Mouse (Mus musculus) v-Abl transformed pro-B cells (cell line): ENCODE data around the gene Dusp27.
"Not testable (repeated sequence)": the region's sequence is repeated elsewhere in the genome, so short reads cannot be mapped to it uniquely, and the experiment has no call there.

Source experiments
- in situ Hi-C, 2 experiments: fragments of 400-800 bp; cut with MboI; formaldehyde crosslinking; loops; one replicate each; pipeline ENCODE4 v1.15.1; 2025; ENCODE audit not compliant: unreplicated experiment in 2 of 2

Dusp27 gene

GRCm38 (mm10) chr1:166150035-166150434 is 22.3 kb upstream of the Dusp27 start:
- in situ Hi-C loops = loop anchor here (5.0 to 25.0 kb wide), 10 partner anchors 143 to 1237 kb away; partner anchors contain the start of gene Mgst3 (in 1 of the 2)

GRCm38 (mm10) chr1:166149441-166149840 is 21.7 kb upstream of the Dusp27 start:
- in situ Hi-C loops = no loop called here

GRCm38 (mm10) chr1:166147657-166148056 is 19.9 kb upstream of the Dusp27 start:
- in situ Hi-C loops = no loop called here

- in situ Hi-C loops = no loop called here
These were observed 18.9 kb upstream of the Dusp27 start for GRCm38 (mm10) chr1:166146626-166147025.

GRCm38 (mm10) chr1:166142369-166142768 is 14.6 kb upstream of the Dusp27 start:
- in situ Hi-C loops = no loop called here

GRCm38 (mm10) chr1:166141868-166142267 is 14.1 kb upstream of the Dusp27 start:
- in situ Hi-C loops = not testable (repeated sequence)

- in situ Hi-C loops = no loop called here
These were observed 12.0 kb upstream of the Dusp27 start for GRCm38 (mm10) chr1:166139620-166140184.

- in situ Hi-C loops = no loop called here
These were observed 11.4 kb upstream of the Dusp27 start for GRCm38 (mm10) chr1:166139113-166139512.

- in situ Hi-C loops = no loop called here
These were observed 10.4 kb upstream of the Dusp27 start for GRCm38 (mm10) chr1:166138136-166138535.

GRCm38 (mm10) chr1:166137244-166137938 is 9.7 kb upstream of the Dusp27 start:
- in situ Hi-C loops = no loop called here

- in situ Hi-C loops = no loop called here
These were observed 7.5 kb upstream of the Dusp27 start for GRCm38 (mm10) chr1:166135091-166135740.

- in situ Hi-C loops = no loop called here
These were observed 4.6 kb upstream of the Dusp27 start for GRCm38 (mm10) chr1:166132367-166132766.

GRCm38 (mm10) chr1:166130224-166130860 is 2.6 kb upstream of the Dusp27 start, which contains the start of gene Gpa33:
Gene Gpa33, plus strand, starts transcription at chr1:166130238.
- in situ Hi-C loops = no loop called here

GRCm38 (mm10) chr1:166128551-166128950 is 829 bp upstream of the Dusp27 start:
- in situ Hi-C loops = no loop called here

GRCm38 (mm10) chr1:166126795-166127194 is 927 bp downstream of the Dusp27 start:
- in situ Hi-C loops = no loop called here

GRCm38 (mm10) chr1:166126290-166126689 is 1.4 kb downstream of the Dusp27 start:
- in situ Hi-C loops = no loop called here

- in situ Hi-C loops = no loop called here
These were observed 2.7 kb downstream of the Dusp27 start for GRCm38 (mm10) chr1:166124932-166125593.

- in situ Hi-C loops = no loop called here
These were observed 4.0 kb downstream of the Dusp27 start for GRCm38 (mm10) chr1:166123751-166124150.

GRCm38 (mm10) chr1:166123045-166123444 is 4.7 kb downstream of the Dusp27 start:
- in situ Hi-C loops = no loop called here

GRCm38 (mm10) chr1:166122114-166122513 is 5.6 kb downstream of the Dusp27 start:
- in situ Hi-C loops = no loop called here
